Comparison of ENCODE assay signal across 15 mouse cellular contexts in the genomic region with DNA sequence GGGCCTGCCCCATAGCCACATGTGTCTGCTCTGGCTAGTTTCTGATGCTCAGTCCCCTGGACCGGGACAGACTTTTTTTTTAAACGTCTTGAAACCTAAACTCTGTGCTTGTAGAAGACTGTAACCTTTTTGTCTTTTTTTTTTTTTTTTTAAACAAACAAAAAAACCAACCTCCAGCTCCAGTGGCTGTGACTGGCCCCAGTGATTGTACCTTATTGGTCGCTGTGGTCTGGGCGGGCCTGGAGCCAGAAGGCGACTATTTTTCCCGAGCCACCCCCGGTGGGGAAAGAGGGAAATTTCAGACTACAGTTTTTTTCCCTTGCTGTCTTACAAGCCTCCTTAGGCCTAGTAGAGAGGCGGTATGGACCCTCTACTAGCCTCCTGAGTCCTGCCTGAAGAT. TPM values are rescaled to one million over a fixed set of nuclear protein-coding genes. Genes with fewer than 3 reads are reported as not detected.
DNase-seq lines count a peak whose midpoint lies in the region; ATAC-seq and TF ChIP-seq lines count a peak whose summit lies in the region.
"Had no signal": no experiment of that assay in that cellular context is flagged by ENCODE, and none has a peak within 500 bp of the region (broad histone marks: within the 10 kb centered on the region; RNA-seq: fewer than 3 reads in every experiment).

Gene Ttll3 (plus strand): TSS at position 301 of the 400 bp plus-strand sequence.

- no peak for DNase-seq in layer of hippocampus, adult 2 months (ENCODE audit: low spot score in 2 of 2)
- no peak for DNase-seq in layer of hippocampus, adult 9-11 months
- no peak for DNase-seq in spleen, adult 2 months (ENCODE audit: low read depth in 1 of 2, low spot score in 2 of 2)
- no peak for DNase-seq in spleen, adult 12 weeks (ENCODE audit: low spot score)
- no peak for DNase-seq in gonadal fat pad, adult 2 months (ENCODE audit: low read depth)
- no peak for DNase-seq in thymus, postnatal 0 days (ENCODE audit: low spot score)
- DNase-seq: cerebellum, adult 11-12 months; forebrain, postnatal 0 days; liver had no signal

- H3K4me1 ChIP-seq in spleen, adult 2 months (ENCODE audit: control insufficient read depth, insufficient read depth, insufficient read length): peaks cover 7% of the 10 kb centered on the region
- H3K4me1 ChIP-seq in small intestine, adult 2 months (ENCODE audit: control insufficient read depth, insufficient read depth, insufficient read length, low read length): peaks cover 19% of the 10 kb centered on the region

- peaks cover 49% of the 10 kb centered on the region for H3K36me3 ChIP-seq in spleen, adult 2 months (ENCODE audit: control insufficient read depth, insufficient read depth, low read length)
- peaks cover 64% of the 10 kb centered on the region for H3K36me3 ChIP-seq in small intestine, adult 2 months (ENCODE audit: control insufficient read depth, insufficient read depth, low read length)

- TF ChIP-seq POLR2A in spleen, adult 2 months (IDR thresholded peaks at IDR 0.05; ENCODE audit: low read depth, low read length): no peak
- no peak for TF ChIP-seq POLR2A in small intestine, adult 2 months (IDR thresholded peaks at IDR 0.05; ENCODE audit: low read depth, low read length)

- H3K27ac ChIP-seq in layer of hippocampus, adult 2 months: peak within 1 kb of the TSS; percentile 16; the same call in 1 of the 2 replicates
- H3K27ac ChIP-seq in spleen, adult 2 months (ENCODE audit: insufficient read depth, low read length): no peak within 1 kb of the TSS
- H3K27ac ChIP-seq in small intestine, adult 2 months (ENCODE audit: insufficient read depth, low read depth, low read length): no peak within 1 kb of the TSS
- H3K27ac ChIP-seq: embryonic facial prominence, embryonic 12.5 days; heart, embryonic 10.5 days had no signal

- no peak for ATAC-seq in megakaryocyte-erythroid progenitor cell, adult 5-6 weeks (replicated peaks; ENCODE audit: low FRiP score, low TSS enrichment, poor library complexity, severe bottlenecking)
- ATAC-seq: forebrain, postnatal 0 days; intestine, embryonic 16.5 days had no signal

- H3K27me3 ChIP-seq in spleen, adult 2 months (ENCODE audit: control insufficient read depth, insufficient read depth, low read length): no peaks in the 10 kb centered on the region
- no peaks in the 10 kb centered on the region for H3K27me3 ChIP-seq in small intestine, adult 2 months (ENCODE audit: control insufficient read depth, insufficient read depth, low read length)
- H3K27me3 ChIP-seq: CH12.LX; embryonic facial prominence, embryonic 12.5 days had no signal

- 89% methylated on average over 8 of the region's 8 CpGs for WGBS in spleen, adult 2 months
- WGBS in small intestine, adult 2 months: 72% methylated on average over 8 of the region's 8 CpGs

- H3K4me3 ChIP-seq in layer of hippocampus, adult 2 months: no peak within 1 kb of the TSS
- no peak within 1 kb of the TSS for H3K4me3 ChIP-seq in spleen, adult 2 months (ENCODE audit: extremely low read depth, insufficient read depth, insufficient read length)
- H3K4me3 ChIP-seq in small intestine, adult 2 months (ENCODE audit: low read depth, low read length): no peak within 1 kb of the TSS
- H3K4me3 ChIP-seq: embryonic facial prominence, embryonic 12.5 days; heart, embryonic 10.5 days had no signal

- TF ChIP-seq CTCF in layer of hippocampus, adult 2 months (conservative IDR thresholded peaks at IDR 0.05): no peak
- no peak for TF ChIP-seq CTCF in spleen, adult 2 months (IDR thresholded peaks at IDR 0.05; ENCODE audit: extremely low read depth, insufficient read depth, insufficient read length, insufficient replicate concordance)
- no peak for TF ChIP-seq CTCF in small intestine, adult 2 months (IDR thresholded peaks at IDR 0.05; ENCODE audit: extremely low read depth, insufficient read length, insufficient replicate concordance, low read depth, low read length)

RNA-seq across cellular contexts. Expression of gene Ttll3, which starts in this region (rescaled TPM):
- total RNA-seq in layer of hippocampus, adult 2 months (2021): 10 to 100 TPM; 15.5 to 23.2 TPM
- polyA plus RNA-seq in spleen, adult 2 months (2012; rRNA removed): 20.9 and 21.2 TPM in 2 replicates
- 11.0 and 11.8 TPM in 2 replicates for polyA plus RNA-seq in gonadal fat pad, adult 2 months (2012; rRNA removed)
- 5.9 and 14.9 TPM in 2 replicates for polyA plus RNA-seq in small intestine, adult 2 months (2012; rRNA removed)
- 4.6 and 7.2 TPM in 2 replicates for polyA plus RNA-seq in thymus, postnatal 0 days (2015; fragmentation: Nextera tagmentation; extraction: Ambion mirVana)
- 2.1 and 7.9 TPM in 2 replicates for total RNA-seq in megakaryocyte-erythroid progenitor cell, adult 5-6 weeks (2014; fragmentation: Nextera tagmentation)
- 0.50 and 0.80 TPM in 2 replicates for total RNA-seq in megakaryocyte-erythroid progenitor cell, adult 5-6 weeks (2017)
